Mouse (Mus musculus) v-Abl transformed pro-B cells (cell line): ENCODE measurements around the gene Gp1ba.

ENCODE experiments used
- in situ Hi-C, 2 experiments: fragments of 400-800 bp; cut with MboI; formaldehyde crosslinking; loops; one replicate each; pipeline ENCODE4 v1.15.1; 2025; ENCODE audit not compliant: unreplicated experiment in 2 of 2

The Gp1ba gene

GRCm38 (mm10) chr11:70663957-70664356, 25.0 kb downstream of the Gp1ba start:
- in situ Hi-C loops = loop anchor here in 1 of 2 experiments (25.0 kb wide), 1 partner anchor 1252 kb away; the partner anchor contains the start of gene Kdm6b

- in situ Hi-C loops = loop anchor here in 1 of 2 experiments (25.0 kb wide), 1 partner anchor 1252 kb away; the partner anchor contains the start of gene Kdm6b
Measured at GRCm38 (mm10) chr11:70664741-70665140, 25.8 kb downstream of the Gp1ba start.

- in situ Hi-C loops = loop anchor here in 1 of 2 experiments (25.0 kb wide), 1 partner anchor 1254 kb away; the partner anchor contains the start of gene Kdm6b
Measured at GRCm38 (mm10) chr11:70666687-70667086, 27.8 kb downstream of the Gp1ba start.

- in situ Hi-C loops = loop anchor here in 1 of 2 experiments (25.0 kb wide), 1 partner anchor 1255 kb away; the partner anchor contains the start of gene Kdm6b
Measured at GRCm38 (mm10) chr11:70667271-70668150, 28.6 kb downstream of the Gp1ba start.

DNA sequence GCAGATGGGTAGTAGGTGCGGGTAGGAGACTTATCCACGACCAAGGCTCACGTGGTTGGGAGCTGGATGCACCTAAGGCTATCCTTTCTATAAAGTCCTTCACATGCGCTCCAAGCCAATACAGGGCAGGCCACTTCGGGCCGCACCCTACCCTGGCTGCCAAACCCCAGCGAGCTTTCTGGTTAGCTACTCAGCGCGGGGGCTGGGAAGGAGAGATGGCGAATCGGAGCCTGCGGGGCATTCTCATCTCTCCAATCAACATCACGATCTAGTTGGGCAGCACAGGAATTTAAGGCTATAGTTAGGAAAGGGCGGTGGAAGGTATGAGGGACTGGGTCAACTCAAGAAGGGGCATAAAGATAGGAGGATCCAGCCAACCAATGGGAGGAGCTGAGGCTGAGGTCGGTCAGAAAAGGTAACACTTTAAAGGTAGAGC, 29.4 kb downstream of the Gp1ba start:
- in situ Hi-C loops = loop anchor here in 1 of 2 experiments (25.0 kb wide), 1 partner anchor 1256 kb away; the partner anchor contains the start of gene Kdm6b

DNA sequence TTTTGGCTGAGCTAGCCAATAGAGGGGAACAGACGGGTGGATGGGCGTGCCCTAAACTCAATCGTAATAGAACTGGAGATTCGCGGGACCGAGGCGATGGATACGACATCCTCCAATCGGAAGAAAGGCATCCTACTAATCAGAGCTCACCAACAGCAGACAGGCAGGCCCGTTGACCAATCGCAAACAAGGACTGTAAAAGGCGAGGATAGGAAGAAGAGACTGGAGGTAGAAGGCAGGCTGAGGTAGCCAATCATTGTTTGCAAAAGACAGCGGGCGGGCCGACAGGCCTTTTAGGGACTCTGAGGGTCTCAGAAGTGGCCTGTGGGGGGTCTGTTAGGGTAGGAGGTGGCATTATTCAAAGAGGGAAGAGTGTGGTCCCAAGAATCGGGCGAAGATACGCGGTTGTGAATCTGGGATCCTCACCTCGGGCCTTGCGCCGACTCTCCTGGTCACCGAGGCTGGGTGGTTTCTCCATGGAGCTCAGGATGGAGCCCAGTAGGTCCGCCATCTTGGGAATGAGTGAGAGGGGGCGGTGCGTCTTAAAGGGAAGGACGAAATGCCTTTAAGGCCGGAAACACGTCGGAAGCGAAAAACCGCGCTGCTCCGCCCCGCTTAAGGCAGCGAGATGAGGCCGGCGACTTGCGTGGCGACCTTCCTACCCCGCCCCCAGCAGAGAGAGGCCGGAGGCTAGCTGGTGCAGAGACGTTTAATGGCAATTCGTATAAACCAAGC, 30.0 kb downstream of the Gp1ba start, which contains the start of gene Spag7:
Gene Spag7, minus strand, starts transcription at position 646 of the 735 bp plus-strand sequence.
- in situ Hi-C loops = loop anchor here in 1 of 2 experiments (25.0 kb wide), 1 partner anchor 1257 kb away; the partner anchor contains the start of gene Kdm6b

DNA sequence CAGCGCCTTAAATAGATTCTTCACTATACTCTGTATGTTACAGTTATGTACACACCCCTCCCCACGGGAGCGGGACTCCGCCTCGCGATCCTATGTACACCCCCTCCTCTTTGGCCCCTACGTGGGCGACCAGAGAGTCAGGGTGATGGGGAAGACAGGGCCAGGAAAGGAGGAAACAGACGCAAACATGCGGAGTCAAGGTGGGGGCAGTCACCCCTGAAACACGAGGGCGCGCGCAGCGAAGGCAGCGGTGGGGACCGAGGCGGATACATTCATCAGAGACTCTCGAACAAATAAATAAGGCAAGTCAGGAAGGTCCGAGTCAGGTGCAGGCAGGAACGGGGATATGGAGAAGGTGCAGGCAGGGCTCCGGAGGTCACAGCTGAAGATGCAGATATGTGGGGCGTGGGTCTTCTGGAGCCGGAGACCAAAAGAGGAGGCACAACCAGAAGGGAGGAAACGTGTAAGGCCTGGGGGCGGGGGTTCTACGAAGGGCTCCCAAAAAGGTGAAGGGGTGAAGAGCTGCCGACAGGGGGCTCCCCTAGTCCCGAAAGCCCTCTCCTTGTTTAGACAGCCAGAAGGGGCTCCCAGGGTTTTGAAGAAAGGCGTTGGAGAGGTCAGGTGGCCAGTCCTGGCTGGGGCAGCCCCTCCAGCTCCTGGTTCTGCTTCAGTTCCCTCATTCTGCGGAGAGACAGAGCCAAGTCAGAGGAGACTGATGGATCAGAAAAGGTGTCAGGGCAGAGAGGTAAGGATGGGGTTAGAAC, 30.8 kb downstream of the Gp1ba start:
- in situ Hi-C loops = loop anchor here in 1 of 2 experiments (5.0 to 25.0 kb wide), 3 partner anchors 85 to 1257 kb away; partner anchors contain the start of gene Kdm6b

- in situ Hi-C loops = loop anchor here in 1 of 2 experiments (5.0 to 25.0 kb wide), 3 partner anchors 84 to 1258 kb away; partner anchors contain the start of gene Kdm6b
Measured at GRCm38 (mm10) chr11:70670483-70670882, 31.6 kb downstream of the Gp1ba start.

DNA sequence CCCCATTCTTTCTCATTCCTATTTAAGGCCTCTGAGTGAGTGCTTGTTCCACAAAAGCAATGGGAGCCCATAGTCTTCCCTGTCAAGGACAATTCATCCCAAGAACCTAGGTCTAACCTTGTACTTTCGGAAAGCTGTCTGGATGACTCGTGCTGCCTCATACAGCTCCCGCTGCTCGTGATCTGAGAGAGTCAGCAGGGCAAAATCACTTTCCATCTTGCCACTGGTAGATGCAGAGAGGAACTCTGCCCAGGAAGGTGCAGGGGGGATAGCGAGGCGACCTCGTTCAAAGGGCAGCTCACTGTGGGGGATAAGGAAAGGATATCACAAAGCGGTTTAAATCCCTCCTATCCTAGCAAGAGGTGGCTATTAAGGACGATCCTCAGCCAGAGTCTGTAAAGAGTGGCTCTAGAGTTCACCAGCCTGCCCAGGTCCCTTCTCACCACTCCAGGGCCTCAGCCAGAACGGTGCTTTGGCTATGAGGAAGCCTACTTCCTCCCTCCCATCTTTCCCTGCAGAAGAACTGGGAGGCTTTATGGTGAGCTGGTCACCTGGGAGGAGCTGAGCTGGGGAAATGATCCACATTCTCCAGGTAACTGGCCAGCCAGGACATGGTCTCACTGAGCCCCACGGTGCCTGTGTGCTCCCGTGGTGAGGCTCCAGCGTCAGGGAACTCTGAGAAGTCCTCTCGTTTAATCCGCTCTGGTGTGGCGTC, 32.6 kb downstream of the Gp1ba start:
- in situ Hi-C loops = loop anchor here in 1 of 2 experiments (5.0 to 25.0 kb wide), 3 partner anchors 83 to 1259 kb away; partner anchors contain the start of gene Kdm6b

GRCm38 (mm10) chr11:70674014-70674413, 35.1 kb downstream of the Gp1ba start:
- in situ Hi-C loops = loop anchor here in 1 of 2 experiments (5.0 to 25.0 kb wide), 3 partner anchors 81 to 1262 kb away; partner anchors contain the start of gene Kdm6b

- in situ Hi-C loops = loop anchor here in 1 of 2 experiments (5.0 to 25.0 kb wide), 3 partner anchors 80 to 1262 kb away; partner anchors contain the start of gene Kdm6b
Measured at GRCm38 (mm10) chr11:70674501-70674900, 35.6 kb downstream of the Gp1ba start.

GRCm38 (mm10) chr11:70678092-70678491, 39.2 kb downstream of the Gp1ba start:
- in situ Hi-C loops = loop anchor here in 1 of 2 experiments (10.0 kb wide), 1 partner anchor 77 kb away; no protein-coding TSS in a partner anchor

GRCm38 (mm10) chr11:70678576-70678975, 39.7 kb downstream of the Gp1ba start:
- in situ Hi-C loops = loop anchor here in 1 of 2 experiments (10.0 kb wide), 1 partner anchor 76 kb away; no protein-coding TSS in a partner anchor

DNA sequence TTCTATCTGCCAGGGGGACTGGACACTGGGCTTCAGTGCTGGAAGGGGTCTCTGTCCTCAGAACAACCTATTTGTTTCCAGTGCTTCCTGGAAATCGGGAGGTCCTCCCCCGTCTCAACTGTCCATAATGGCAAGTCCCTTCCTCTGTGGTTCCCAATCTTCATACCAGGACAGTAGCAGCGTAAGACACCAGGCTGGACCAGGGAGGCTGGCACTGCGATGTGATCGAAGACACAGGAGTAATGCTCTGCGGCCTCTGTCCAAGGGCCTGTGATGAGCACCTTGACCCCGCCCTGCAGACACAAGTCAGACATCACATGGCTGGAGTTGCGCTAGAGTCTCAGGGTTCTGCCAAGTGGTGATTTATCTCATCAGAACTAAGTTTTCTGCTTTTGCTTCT, 40.4 kb downstream of the Gp1ba start:
- in situ Hi-C loops = loop anchor here in 1 of 2 experiments (10.0 kb wide), 1 partner anchor 75 kb away; no protein-coding TSS in a partner anchor

DNA sequence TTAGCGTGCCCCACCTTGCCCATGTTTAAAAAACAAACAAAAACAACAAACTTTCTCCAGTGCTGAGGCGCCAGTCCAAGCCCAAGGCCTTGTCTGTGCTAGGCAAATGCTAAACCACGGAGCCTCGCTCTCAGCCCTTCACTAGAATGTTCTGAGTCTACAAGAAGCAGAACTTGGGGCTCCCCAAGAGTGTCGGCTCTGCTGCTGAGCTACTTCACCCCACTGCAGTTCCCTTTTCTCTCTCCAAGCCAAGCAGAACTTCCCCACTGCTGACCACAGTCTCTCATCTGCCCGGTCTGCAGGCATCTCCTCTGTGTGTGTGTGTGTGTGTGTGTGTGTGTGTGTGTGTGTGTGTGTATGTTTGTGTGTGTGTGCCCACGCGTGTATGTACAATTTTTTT, 41.0 kb downstream of the Gp1ba start:
- in situ Hi-C loops = loop anchor here (10.0 kb wide), 2 partner anchors 45 to 75 kb away; partner anchors contain the start of gene Gp1ba (in 1 of the 2)

DNA sequence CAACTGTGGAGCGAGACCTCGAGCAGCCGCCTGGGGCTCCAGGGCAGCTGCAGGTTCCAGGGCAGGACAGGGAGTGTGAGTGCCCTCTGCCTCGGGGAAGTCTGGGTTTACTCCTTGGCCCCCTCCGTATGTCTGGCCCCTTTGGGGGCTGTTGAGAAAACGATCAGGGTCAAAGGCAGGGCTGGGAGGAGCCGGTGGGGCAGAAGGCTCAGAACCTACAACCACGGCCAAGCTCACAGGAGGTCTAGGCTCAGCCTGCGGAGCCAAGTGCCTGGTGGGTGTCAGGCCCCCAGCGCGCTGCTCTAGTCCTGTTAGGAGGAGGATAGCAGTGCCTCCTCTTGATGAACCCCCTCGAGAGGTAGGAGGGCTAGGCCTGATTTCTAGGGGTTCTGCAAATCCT, 42.2 kb downstream of the Gp1ba start:
- in situ Hi-C loops = loop anchor here in 1 of 2 experiments (10.0 kb wide), 1 partner anchor 46 kb away; the partner anchor contains the start of gene Gp1ba

GRCm38 (mm10) chr11:70681897-70682581, 43.1 kb downstream of the Gp1ba start:
- in situ Hi-C loops = loop anchor here in 1 of 2 experiments (10.0 kb wide), 1 partner anchor 47 kb away; the partner anchor contains the start of gene Gp1ba

GRCm38 (mm10) chr11:70683640-70684039, 44.7 kb downstream of the Gp1ba start:
- in situ Hi-C loops = loop anchor here in 1 of 2 experiments (10.0 kb wide), 1 partner anchor 49 kb away; the partner anchor contains the start of gene Gp1ba
